Mouse (Mus musculus) myocyte (in vitro differentiated cells): ENCODE data around the gene Rbm24.

Experiments used
- MYOD1 ChIP-seq, 3 experiments: IDR thresholded peaks; one replicate each; pipeline ENCODE4 v1.6.1; 2011; ENCODE audit warnings: control low read depth in 2 of 3, low read depth in 2 of 3, mild to moderate bottlenecking in 2 of 3, moderate library complexity in 1 of 3; ENCODE audit not compliant: insufficient read length in 2 of 3, control insufficient read depth in 1 of 3
- POLR2A ChIP-seq: IDR thresholded peaks from one replicate; pipeline ENCODE4 v1.6.1; 2011; ENCODE audit warnings: low read depth, mild to moderate bottlenecking, control low read depth, moderate library complexity; ENCODE audit not compliant: insufficient read length
- POLR2AphosphoS2 ChIP-seq: IDR thresholded peaks from one replicate; pipeline ENCODE4 v1.6.1; 2011; ENCODE audit warnings: low read depth, control low read depth; ENCODE audit not compliant: insufficient read length
- TCF12 ChIP-seq: IDR thresholded peaks from one replicate; pipeline ENCODE4 v1.6.1; 2011; ENCODE audit warnings: mild to moderate bottlenecking, control low read depth; ENCODE audit not compliant: poor library complexity, insufficient read depth, severe bottlenecking

GRCm38 (mm10) chr13:46426651-46427269 is 8.5 kb downstream of the Rbm24 start:
- TF ChIP-seq POLR2A (no peak), MYOD1 (IDR thresholded peaks at IDR 0.05; ENCODE audit: control insufficient read depth in 1 of 3, insufficient read length in 2 of 3, low read depth in 2 of 3) (peak in 2 of 3 experiments; percentile 57 to 95), POLR2AphosphoS2 (peak; percentile 79), TCF12 (peak; percentile 34)
